Mouse (Mus musculus) brain, embryonic 14.5 days (tissue): Measurements from ENCODE around the gene Zdhhc9.

ENCODE experiments used
- CTCF ChIP-seq: fragments of 200-500 bp; IDR thresholded peaks from 2 replicates; pipeline ENCODE4 v1.5.1; 2012; ENCODE audit warnings: inconsistent platforms, mild to moderate bottlenecking, moderate library complexity, borderline replicate concordance; ENCODE audit not compliant: insufficient read depth, insufficient read length; ENCODE audit errors: extremely low read depth
- POLR2A ChIP-seq: fragments of 200-500 bp; IDR thresholded peaks from 2 replicates; pipeline ENCODE4 v1.6.1; 2012; ENCODE audit warnings: mild to moderate bottlenecking, inconsistent platforms, borderline replicate concordance; ENCODE audit not compliant: poor library complexity, insufficient read depth, insufficient read length, severe bottlenecking; ENCODE audit errors: extremely low read depth

DNA sequence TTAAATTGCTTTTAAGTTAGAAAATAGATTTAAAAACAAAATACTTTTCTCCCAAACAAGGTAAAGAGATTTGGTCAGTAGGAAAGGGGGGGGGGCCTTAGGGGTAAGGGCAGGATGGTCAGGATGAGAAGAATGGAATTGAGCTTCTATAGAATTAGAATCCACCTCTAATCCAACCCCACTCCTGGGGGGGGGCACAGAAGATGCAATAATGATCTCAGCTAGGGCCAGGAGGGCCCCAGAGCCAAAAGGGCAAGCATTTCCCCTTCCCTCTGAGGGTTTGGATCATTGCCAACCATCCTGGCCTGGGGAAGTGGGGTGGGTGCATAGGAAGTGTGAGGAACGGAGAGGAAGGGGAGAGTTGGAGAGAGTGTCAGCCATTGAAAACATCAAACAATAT is 38.3 kb downstream of the Zdhhc9 start:
- TF ChIP-seq CTCF (no peak), POLR2A (no peak)
